Mouse (Mus musculus): Measurements from ENCODE around the gene Zwilch. TPM values are rescaled to one million over a fixed set of nuclear protein-coding genes. Genes with fewer than 3 reads are reported as not detected.
"Not testable (repeated sequence)": the region's sequence is repeated elsewhere in the genome, so short reads cannot be mapped to it uniquely, and the experiment has no call there.

Gene Zwilch
- polyA plus RNA-seq, 1 experiment, result 3.7 TPM

GRCm38 (mm10) chr9:64156641-64157040 lies 16.3 kb downstream of the Zwilch start:
- 89% methylated on average over 1 of the region's 1 CpGs for WGBS
- Histone ChIP-seq H3K27me3 (ENCODE audit: control insufficient read depth, insufficient read depth, low read length) (no peaks in the 10 kb centered on the region), H3K27ac (ENCODE audit: insufficient read depth, low read length) (no peak overlapping the region), H3K4me3 (replicated peaks; ENCODE audit: insufficient read depth, low read depth, low read length) (no peak overlapping the region), H3K4me1 (ENCODE audit: control insufficient read depth, insufficient read depth, low read length) (no peaks in the 10 kb centered on the region)
- no peak for TF ChIP-seq CTCF (IDR thresholded peaks at IDR 0.05; ENCODE audit: borderline replicate concordance, insufficient read depth, low read depth, low read length)
- DNase-seq, result no peak

DNA sequence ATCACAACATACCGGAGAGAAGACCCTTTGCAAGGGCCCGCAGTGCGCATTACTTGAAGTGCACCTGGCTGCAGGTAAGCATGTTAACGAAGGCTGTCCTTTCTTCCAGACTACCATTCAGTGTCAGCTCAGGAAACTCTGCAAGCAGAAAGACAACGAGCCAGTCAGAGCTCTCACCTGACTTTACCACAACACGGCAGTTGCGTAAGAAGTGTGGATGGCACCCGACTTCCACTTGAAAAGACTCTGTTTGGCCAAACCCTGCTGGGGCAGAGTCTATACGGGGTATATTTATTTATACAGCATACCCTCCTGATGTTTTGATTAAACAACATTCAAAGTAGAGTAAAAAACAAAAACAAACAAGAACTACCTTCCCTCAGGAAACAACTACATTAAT lies 33.0 kb downstream of the Zwilch start:
- Histone ChIP-seq H3K4me3 (replicated peaks; ENCODE audit: insufficient read depth, low read depth, low read length) (no peak overlapping the region), H3K27me3 (ENCODE audit: control insufficient read depth, insufficient read depth, low read length) (no peaks in the 10 kb centered on the region), H3K27ac (ENCODE audit: insufficient read depth, low read length) (no peak overlapping the region), H3K4me1 (ENCODE audit: control insufficient read depth, insufficient read depth, low read length) (no peaks in the 10 kb centered on the region)
- no peak for DNase-seq
- 93% methylated on average over 9 of the region's 9 CpGs for WGBS
- TF ChIP-seq POLR2A (IDR thresholded peaks at IDR 0.05; ENCODE audit: borderline replicate concordance, insufficient read depth, low read length) (no peak), CTCF (IDR thresholded peaks at IDR 0.05; ENCODE audit: borderline replicate concordance, insufficient read depth, low read depth, low read length) (no peak)

GRCm38 (mm10) chr9:64138896-64139295 lies 34.0 kb downstream of the Zwilch start:
- not testable (repeated sequence) for H3K27me3 ChIP-seq (ENCODE audit: control insufficient read depth, insufficient read depth, low read length); H3K4me3 ChIP-seq (replicated peaks; ENCODE audit: insufficient read depth, low read depth, low read length); H3K4me1 ChIP-seq (ENCODE audit: control insufficient read depth, insufficient read depth, low read length); H3K27ac ChIP-seq (ENCODE audit: insufficient read depth, low read length)
- peak; percentile 21 to 40 for DNase-seq
- peak; percentile 51; the same call in 1 of the 2 replicates for TF ChIP-seq CTCF (IDR thresholded peaks at IDR 0.05; ENCODE audit: borderline replicate concordance, insufficient read depth, low read depth, low read length)
- WGBS, result 2% methylated on average over 6 of the region's 6 CpGs

DNA sequence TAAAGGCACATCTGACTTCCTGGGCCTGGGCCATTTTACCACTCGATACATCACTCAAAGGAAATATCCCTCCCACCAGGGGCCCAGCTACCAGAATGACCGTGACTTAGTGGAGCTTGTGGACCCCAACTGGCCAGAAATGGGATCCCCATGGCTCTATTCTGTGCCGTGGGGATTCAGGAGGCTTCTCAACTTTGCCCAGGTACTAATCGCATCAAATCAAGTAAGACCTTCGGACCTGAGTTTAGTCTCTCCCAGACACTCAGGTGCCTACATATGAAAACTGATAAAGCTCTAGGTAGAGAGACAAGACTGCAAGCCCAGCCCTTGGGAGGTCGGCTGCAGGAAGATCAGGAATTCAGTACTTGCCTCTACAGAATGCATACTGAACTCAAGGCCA lies 41.3 kb downstream of the Zwilch start:
- TF ChIP-seq POLR2A (IDR thresholded peaks at IDR 0.05; ENCODE audit: borderline replicate concordance, insufficient read depth, low read length), result no peak
- no peak for TF ChIP-seq CTCF (IDR thresholded peaks at IDR 0.05; ENCODE audit: borderline replicate concordance, insufficient read depth, low read depth, low read length)

GRCm38 (mm10) chr9:64126121-64126520 lies 46.8 kb downstream of the Zwilch start:
- no peak for TF ChIP-seq POLR2A (IDR thresholded peaks at IDR 0.05; ENCODE audit: borderline replicate concordance, insufficient read depth, low read length)
- no peak for TF ChIP-seq CTCF (IDR thresholded peaks at IDR 0.05; ENCODE audit: borderline replicate concordance, insufficient read depth, low read depth, low read length)
- no peak overlapping the region for H3K27ac ChIP-seq (ENCODE audit: insufficient read depth, low read length)
- DNase-seq, result no peak
- H3K4me3 ChIP-seq (replicated peaks; ENCODE audit: insufficient read depth, low read depth, low read length), result no peak overlapping the region
- WGBS, result 44% methylated on average over 12 of the region's 12 CpGs
- no peaks in the 10 kb centered on the region for H3K4me1 ChIP-seq (ENCODE audit: control insufficient read depth, insufficient read depth, low read length)
- H3K27me3 ChIP-seq (ENCODE audit: control insufficient read depth, insufficient read depth, low read length), result no peaks in the 10 kb centered on the region; the same call in 1 of the 2 replicates

More for the DNA sequence above, 41.3 kb downstream of the Zwilch start:
- no peak overlapping the region for H3K4me3 ChIP-seq (replicated peaks; ENCODE audit: insufficient read depth, low read depth, low read length)
- no peak for DNase-seq
- WGBS, result 70% methylated on average over 6 of the region's 6 CpGs
- H3K27me3 ChIP-seq (ENCODE audit: control insufficient read depth, insufficient read depth, low read length), result no peaks in the 10 kb centered on the region
- H3K4me1 ChIP-seq (ENCODE audit: control insufficient read depth, insufficient read depth, low read length), result no peaks in the 10 kb centered on the region
- H3K27ac ChIP-seq (ENCODE audit: insufficient read depth, low read length), result no peak overlapping the region

DNA sequence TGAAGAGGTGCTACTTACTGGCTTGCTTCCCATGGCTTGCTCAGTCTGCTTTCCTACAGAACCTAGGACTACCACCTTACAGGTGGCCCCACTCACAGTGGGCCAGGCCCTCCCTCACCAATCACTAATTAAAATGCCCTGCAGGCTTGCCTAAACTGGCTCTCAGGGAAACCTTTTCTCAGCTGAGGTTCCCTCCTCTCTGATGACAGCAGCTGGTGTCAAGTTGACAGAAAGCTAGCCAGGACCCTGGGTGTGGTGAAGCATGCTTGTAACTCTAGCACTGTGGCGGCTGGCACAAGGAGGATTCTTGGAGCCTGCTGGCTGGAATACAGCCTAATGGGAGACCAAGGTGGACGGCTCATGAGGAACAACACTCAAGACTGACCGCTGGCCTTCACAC lies 47.6 kb downstream of the Zwilch start:
- no peak overlapping the region for H3K27ac ChIP-seq (ENCODE audit: insufficient read depth, low read length)
- H3K4me3 ChIP-seq (replicated peaks; ENCODE audit: insufficient read depth, low read depth, low read length), result no peak overlapping the region
- DNase-seq, result no peak
- no peaks in the 10 kb centered on the region; the same call in 1 of the 2 replicates for H3K27me3 ChIP-seq (ENCODE audit: control insufficient read depth, insufficient read depth, low read length)
- TF ChIP-seq CTCF (IDR thresholded peaks at IDR 0.05; ENCODE audit: borderline replicate concordance, insufficient read depth, low read depth, low read length) (no peak), POLR2A (IDR thresholded peaks at IDR 0.05; ENCODE audit: borderline replicate concordance, insufficient read depth, low read length) (no peak)
- 32% methylated on average over 3 of the region's 3 CpGs for WGBS
- H3K4me1 ChIP-seq (ENCODE audit: control insufficient read depth, insufficient read depth, low read length), result no peaks in the 10 kb centered on the region

- not testable (repeated sequence) for H3K4me1 ChIP-seq (ENCODE audit: control insufficient read depth, insufficient read depth, low read length); H3K27ac ChIP-seq (ENCODE audit: insufficient read depth, low read length); DNase-seq; H3K4me3 ChIP-seq (replicated peaks; ENCODE audit: insufficient read depth, low read depth, low read length); H3K27me3 ChIP-seq (ENCODE audit: control insufficient read depth, insufficient read depth, low read length)
- WGBS, result 67% methylated on average over 3 of the region's 3 CpGs
Measured at GRCm38 (mm10) chr9:64124846-64125245, 48.1 kb downstream of the Zwilch start.

GRCm38 (mm10) chr9:64122601-64123000 lies 50.3 kb downstream of the Zwilch start:
- DNase-seq, result no peak
- no peaks in the 10 kb centered on the region; the same call in 1 of the 2 replicates for H3K27me3 ChIP-seq (ENCODE audit: control insufficient read depth, insufficient read depth, low read length)
- no peak overlapping the region for H3K4me3 ChIP-seq (replicated peaks; ENCODE audit: insufficient read depth, low read depth, low read length)
- no peak overlapping the region for H3K27ac ChIP-seq (ENCODE audit: insufficient read depth, low read length)
- no peaks in the 10 kb centered on the region for H3K4me1 ChIP-seq (ENCODE audit: control insufficient read depth, insufficient read depth, low read length)
- 89% methylated on average over 10 of the region's 10 CpGs for WGBS
- TF ChIP-seq CTCF (IDR thresholded peaks at IDR 0.05; ENCODE audit: borderline replicate concordance, insufficient read depth, low read depth, low read length), result no peak
- TF ChIP-seq POLR2A (IDR thresholded peaks at IDR 0.05; ENCODE audit: borderline replicate concordance, insufficient read depth, low read length), result no peak

Data from cerebellum, adult 2 months (tissue).